In the genomic region with DNA sequence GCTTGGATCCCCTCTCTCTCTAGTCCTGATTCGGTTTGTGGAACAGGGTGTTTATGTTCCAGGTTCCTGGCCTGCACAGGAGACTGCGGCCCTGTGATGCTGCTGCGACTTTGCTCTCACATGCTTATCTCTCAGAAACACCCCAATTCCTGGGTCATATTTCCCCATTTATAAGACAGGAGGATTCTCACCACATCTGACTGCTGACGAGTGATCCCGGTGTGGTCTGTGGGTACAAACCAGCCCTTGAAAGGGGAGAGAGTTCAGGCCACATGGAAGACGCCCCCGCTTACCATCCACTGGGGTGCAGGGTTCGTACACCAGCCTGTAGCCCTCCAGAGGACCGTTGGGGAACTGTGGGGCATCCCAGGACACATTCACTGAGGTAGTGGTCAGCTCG, we compare ENCODE assay signal across 9 mouse cellular contexts. TPM values are rescaled to one million over a fixed set of nuclear protein-coding genes. Genes with fewer than 3 reads are reported as not detected.
DNase-seq lines count a peak whose midpoint lies in the region; ATAC-seq and TF ChIP-seq lines count a peak whose summit lies in the region.
"Had no signal": no experiment of that assay in that cellular context is flagged by ENCODE, and none has a peak within 500 bp of the region (broad histone marks: within the 10 kb centered on the region; RNA-seq: fewer than 3 reads in every experiment).

No protein-coding gene starts in this region.

- peak overlapping the region; percentile 33 for H3K27ac ChIP-seq in heart, embryonic 15.5 days
- no peak overlapping the region for H3K27ac ChIP-seq in liver, embryonic 12.5 days
- H3K27ac ChIP-seq in intestine, postnatal 0 days (ENCODE audit: low read depth, low read length) = peak overlapping the region; percentile 54; the same call in 1 of the 2 replicates

- no peak overlapping the region for H3K9ac ChIP-seq in heart, embryonic 15.5 days
- peak overlapping the region; percentile 19; the same call in 1 of the 2 replicates for H3K9ac ChIP-seq in liver, embryonic 12.5 days
- no peak overlapping the region for H3K9ac ChIP-seq in intestine, postnatal 0 days (ENCODE audit: low read depth, low read length)

- no peak for ATAC-seq in heart, embryonic 15.5 days (replicated peaks; ENCODE audit: insufficient number of reproducible peaks, insufficient read depth, low FRiP score, low read depth)
- ATAC-seq in liver, embryonic 12.5 days = no peak
- no peak for ATAC-seq in intestine, postnatal 0 days
- ATAC-seq in activated CD4-positive, CD25-positive, alpha-beta regulatory T cell, adult 4 months = no peak

- H3K4me1 ChIP-seq in heart, embryonic 15.5 days (replicated peaks) = peaks cover 47% of the 10 kb centered on the region
- peaks cover 42% of the 10 kb centered on the region for H3K4me1 ChIP-seq in liver, embryonic 12.5 days
- 0 out of 2 replicates have a peak, but pooled peaks cover 4% of the 10 kb centered on the region for H3K4me1 ChIP-seq in intestine, postnatal 0 days (replicated peaks; ENCODE audit: control insufficient read depth, insufficient read depth, low read length)

- WGBS in heart, embryonic 15.5 days = 59% methylated on average over 10 of the region's 10 CpGs
- WGBS in liver, embryonic 12.5 days (ENCODE audit: insufficient replicate concordance) = 34% methylated on average over 10 of the region's 10 CpGs
- 68% methylated on average over 10 of the region's 10 CpGs for WGBS in intestine, postnatal 0 days

- H3K9me3 ChIP-seq in heart, embryonic 15.5 days (replicated peaks) = no peaks in the 10 kb centered on the region
- H3K9me3 ChIP-seq in liver, embryonic 12.5 days (replicated peaks) = no peaks in the 10 kb centered on the region
- H3K9me3 ChIP-seq in intestine, postnatal 0 days (ENCODE audit: control insufficient read depth) = no peaks in the 10 kb centered on the region

- DNase-seq in heart, postnatal 36 days = no peak
- DNase-seq in liver (no peak), MEL-GATA-1-ER (ENCODE audit: extremely low read depth, low read depth) (peak; percentile 94)
- DNase-seq in thymus, postnatal 14 days = no peak

- peak; percentile 42 for TF ChIP-seq CTCF in intestine, postnatal 0 days (IDR thresholded peaks at IDR 0.05; ENCODE audit: low read depth)

- intact Hi-C loops in heart, postnatal 36 days (cut with DNase I) = loop anchor here (2.0 to 10.0 kb wide), 2 partner anchors 17 to 631 kb away; no protein-coding TSS in a partner anchor

- H3K27me3 ChIP-seq in heart, embryonic 15.5 days = no peaks in the 10 kb centered on the region; the same call in 1 of the 2 replicates
- H3K27me3 ChIP-seq in liver, embryonic 12.5 days (replicated peaks) = peaks cover 86% of the 10 kb centered on the region
- no peaks in the 10 kb centered on the region for H3K27me3 ChIP-seq in intestine, postnatal 0 days (replicated peaks; ENCODE audit: control insufficient read depth, insufficient read depth, low read length)
- H3K27me3 ChIP-seq: CH12.LX had no signal

- no peak overlapping the region for H3K4me3 ChIP-seq in heart, embryonic 15.5 days
- no peak overlapping the region for H3K4me3 ChIP-seq in liver, embryonic 12.5 days
- no peak overlapping the region for H3K4me3 ChIP-seq in intestine, postnatal 0 days (ENCODE audit: low read depth, low read length)

- no peak overlapping the region for H3K4me2 ChIP-seq in heart, embryonic 15.5 days
- H3K4me2 ChIP-seq in liver, embryonic 12.5 days = no peak overlapping the region
- no peak overlapping the region for H3K4me2 ChIP-seq in intestine, postnatal 0 days (replicated peaks; ENCODE audit: low read depth)

- H3K36me3 ChIP-seq in heart, embryonic 15.5 days = no peaks in the 10 kb centered on the region
- no peaks in the 10 kb centered on the region for H3K36me3 ChIP-seq in liver, embryonic 12.5 days
- no peaks in the 10 kb centered on the region for H3K36me3 ChIP-seq in intestine, postnatal 0 days (ENCODE audit: control insufficient read depth, insufficient read depth)

RNA-seq across cellular contexts. Expression of a gene that starts 54.3 kb away (rescaled TPM):
- 21.2 and 32.3 TPM in 2 replicates for polyA plus RNA-seq in heart, embryonic 15.5 days (2015; fragmentation: Nextera tagmentation; extraction: Ambion mirVana)
- total RNA-seq in heart, postnatal 36 days (2021) = 10 to 100 TPM; 16.5 to 20.5 TPM
- 21.1 and 21.9 TPM in 2 replicates for polyA plus RNA-seq in liver, embryonic 12.5 days (2016; fragmentation: Nextera tagmentation; extraction: Ambion mirVana)
- 30.2 and 33.0 TPM in 2 replicates for polyA plus RNA-seq in intestine, postnatal 0 days (2015; fragmentation: Nextera tagmentation; extraction: Ambion mirVana)
- polyA plus RNA-seq in activated CD4-positive, CD25-positive, alpha-beta regulatory T cell, adult 4 months (2017; shearing (Covaris generic)) = 1 to 10 TPM; 2.4 to 2.5 TPM
